Mouse (Mus musculus) heart, postnatal 0 days (tissue): ENCODE data around the gene Rtraf. TPM values are rescaled to one million over a fixed set of nuclear protein-coding genes. Genes with fewer than 3 reads are reported as not detected.
"Not testable (repeated sequence)": the region's sequence is repeated elsewhere in the genome, so short reads cannot be mapped to it uniquely, and the experiment has no call there.

ENCODE experiments used
- ATAC-seq: fragments of 200-750 bp; cut with Nextera tagmentation; 2 replicates; pipeline ENCODE4 v1.8.0; 2017; ENCODE audit warnings: low read depth, moderate number of reproducible peaks, moderate library complexity; ENCODE audit not compliant: insufficient read depth
- DNase-seq: peaks from one replicate; pipeline ENCODE4 v3.0.0-alpha.2; 2016; ENCODE audit warnings: low spot score
- H3K27ac ChIP-seq: fragments of 300-500 bp; sonication (generic); 2 replicates; pipeline ENCODE4 v1.5.1; 2014; ENCODE audit warnings: low read depth, mild to moderate bottlenecking
- H3K27me3 ChIP-seq: fragments of 300-500 bp; sonication (generic); 2 replicates; pipeline ENCODE4 v1.6.1; 2014; ENCODE audit warnings: low read length, mixed read lengths; ENCODE audit not compliant: control insufficient read depth, insufficient read depth
- H3K36me3 ChIP-seq: fragments of 300-500 bp; sonication (generic); replicated peaks from 2 replicates; pipeline ENCODE4 v1.6.1; 2014; ENCODE audit warnings: low read length, mixed read lengths; ENCODE audit not compliant: control insufficient read depth, insufficient read depth
- H3K4me1 ChIP-seq: fragments of 300-500 bp; sonication (generic); 2 replicates; pipeline ENCODE4 v1.6.1; 2014; ENCODE audit warnings: antibody characterized with exemption; ENCODE audit not compliant: control insufficient read depth, insufficient read depth
- H3K4me2 ChIP-seq: fragments of 300-500 bp; sonication (generic); 2 replicates; pipeline ENCODE4 v1.6.1; 2014; ENCODE audit warnings: low read depth, mild to moderate bottlenecking, low read length, moderate library complexity
- H3K4me3 ChIP-seq: fragments of 300-500 bp; sonication (generic); 2 replicates; pipeline ENCODE4 v1.5.1; 2014; ENCODE audit warnings: low read depth, low read length
- H3K9ac ChIP-seq: fragments of 300-500 bp; sonication (generic); replicated peaks from 2 replicates; pipeline ENCODE4 v1.6.1; 2014; ENCODE audit warnings: low read depth, low read length, mixed read lengths
- H3K9me3 ChIP-seq: fragments of 300-500 bp; sonication (generic); replicated peaks from 2 replicates; pipeline ENCODE4 v1.6.1; 2016; ENCODE audit warnings: low read length; ENCODE audit not compliant: control insufficient read depth
- CTCF ChIP-seq: IDR thresholded peaks from 2 replicates; pipeline ENCODE4 v1.5.1; 2016; ENCODE audit warnings: antibody characterized with exemption, control low read depth, low read depth
- EP300 ChIP-seq: IDR thresholded peaks from 2 replicates; pipeline ENCODE4 v1.6.1; 2016; ENCODE audit warnings: antibody characterized with exemption, low read depth
- WGBS: fragments of 180-500 bp; shearing (Covaris S2); extraction: QIAGEN DNeasy Blood & Tissue Kit; methylation state at CpG from one replicate; pipeline ENCODE4 v1.1.7; 2014; 5-methylcytosine and 5-hydroxymethylcytosine counted together
- polyA plus RNA-seq: library from polyadenylated mRNA; unstranded; fragments of >200 nt; fragmentation: Nextera tagmentation; extraction: Ambion mirVana; gene quantifications from 2 replicates; pipeline ENCODE4 v1.2.1, GENCODE M21; 2015
- total RNA-seq: library from RNA; depleted of rRNA; stranded (reverse); fragments of >200 nt; gene quantifications from 2 replicates; pipeline ENCODE4 v1.2.3, GENCODE M21; 2014; ENCODE audit warnings: low replicate concordance; rRNA removed

Gene Rtraf
- total RNA-seq (61.8 and 73.8 TPM in 2 replicates), polyA plus RNA-seq (177 and 183 TPM in 2 replicates)

DNA sequence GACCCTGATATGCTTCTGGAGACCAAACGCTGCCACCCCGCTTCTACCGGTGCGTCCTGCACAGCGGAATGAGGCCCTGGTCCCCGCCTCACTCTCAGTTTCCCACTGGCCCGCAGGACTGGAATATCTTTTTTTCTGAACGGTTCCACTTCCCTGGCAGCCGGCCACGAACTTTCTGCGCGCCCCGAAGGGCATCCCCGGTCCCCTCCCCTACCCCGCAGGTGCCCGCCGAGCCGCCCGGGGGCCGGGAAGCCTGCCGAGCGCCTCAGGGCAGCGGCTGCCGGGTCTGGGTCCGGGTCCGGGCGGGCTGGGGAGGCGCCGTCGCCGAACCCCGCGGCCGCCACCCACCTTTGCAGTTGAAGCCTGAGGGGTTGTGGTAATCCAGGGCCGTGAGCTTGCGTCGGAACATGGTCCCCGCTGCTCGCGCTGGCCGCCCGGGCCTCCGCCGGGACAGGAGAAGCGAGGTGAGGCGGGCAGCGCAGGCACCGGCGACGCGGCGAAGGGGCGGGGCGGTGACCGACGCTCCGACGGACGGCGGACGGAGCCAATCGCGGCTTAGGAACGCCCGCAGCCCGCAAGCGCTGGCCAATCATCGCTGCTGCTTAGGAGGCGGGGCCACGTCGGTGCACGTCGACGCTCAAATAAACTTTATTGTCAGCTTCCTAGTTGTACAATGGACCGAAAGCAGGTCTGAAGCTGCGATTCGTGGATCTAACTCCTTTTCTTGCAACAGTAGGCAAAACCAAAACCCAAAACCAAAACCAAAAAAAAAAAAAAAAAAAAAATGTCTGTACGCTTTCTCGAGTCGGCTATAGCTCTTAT, at the start of gene Rtraf:
TSS of gene Rtraf (minus strand) at position 504 of the 822 bp plus-strand sequence.
- DNase-seq = peak; percentile 97

GRCm38 (mm10) chr14:19867286-19867935, 43.8 kb upstream of the Rtraf start:
- peaks cover 6% of the 10 kb centered on the region; the same call in 1 of the 2 replicates for H3K4me1 ChIP-seq
- ATAC-seq (no peak), DNase-seq (peak; percentile 14)
- H3K9ac ChIP-seq = no peak overlapping the region
- no peaks in the 10 kb centered on the region for H3K36me3 ChIP-seq
- 70% methylated on average over 5 of the region's 5 CpGs for WGBS
- no peak overlapping the region for H3K4me3 ChIP-seq
- H3K27ac ChIP-seq = no peak overlapping the region
- H3K4me2 ChIP-seq = no peak overlapping the region
- H3K27me3 ChIP-seq = no peaks in the 10 kb centered on the region
- no peaks in the 10 kb centered on the region for H3K9me3 ChIP-seq
- no peak for TF ChIP-seq CTCF
- no peak for TF ChIP-seq EP300

More for the DNA sequence above, at the start of gene Rtraf:
- ATAC-seq = peak; percentile 99
- Histone ChIP-seq H3K9me3 (no peaks in the 10 kb centered on the region), H3K4me3 (peak within 1 kb of the TSS; percentile 97), H3K4me1 (0 out of 2 replicates have a peak, but pooled peaks cover 6% of the 10 kb centered on the region), H3K36me3 (peaks cover 27% of the 10 kb centered on the region), H3K9ac (peak within 1 kb of the TSS; percentile 91), H3K27ac (peak within 1 kb of the TSS; percentile 89), H3K4me2 (peak within 1 kb of the TSS; percentile 87), H3K27me3 (no peaks in the 10 kb centered on the region)
- under 1% methylated on average over 79 of the region's 80 CpGs for WGBS
- TF ChIP-seq CTCF = no peak
- no peak for TF ChIP-seq EP300

DNA sequence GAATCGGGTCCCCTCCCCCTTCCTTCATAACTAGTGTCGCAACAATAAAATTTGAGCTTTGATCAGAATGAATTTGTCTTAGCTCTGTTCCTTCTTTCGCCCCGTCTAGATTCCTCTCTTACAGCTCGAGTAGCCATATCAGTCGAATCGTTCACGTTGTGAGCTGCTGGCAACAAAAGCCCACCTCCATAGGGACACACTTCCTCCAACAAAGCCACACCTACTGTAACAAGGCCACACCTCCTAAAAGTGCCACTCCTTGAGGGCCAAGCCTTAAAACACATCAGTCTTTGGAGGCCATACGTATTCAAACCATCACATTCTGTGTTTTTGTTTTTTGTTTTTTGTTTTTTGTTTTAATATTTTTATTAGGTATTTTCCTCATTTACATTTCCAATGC, 41.5 kb upstream of the Rtraf start:
- H3K27me3 ChIP-seq, H3K36me3 ChIP-seq, H3K4me1 ChIP-seq, H3K9ac ChIP-seq, ATAC-seq, DNase-seq, H3K4me2 ChIP-seq, H3K9me3 ChIP-seq, H3K4me3 ChIP-seq, H3K27ac ChIP-seq: not testable (repeated sequence)
- 79% methylated on average over 9 of the region's 9 CpGs for WGBS

GRCm38 (mm10) chr14:19861311-19862080, 37.9 kb upstream of the Rtraf start:
- Histone ChIP-seq H3K4me1 (no peaks in the 10 kb centered on the region), H3K27ac (no peak overlapping the region), H3K4me3 (no peak overlapping the region), H3K36me3 (no peaks in the 10 kb centered on the region), H3K27me3 (no peaks in the 10 kb centered on the region), H3K9ac (no peak overlapping the region), H3K9me3 (0 out of 2 replicates have a peak, but pooled peaks cover 5% of the 10 kb centered on the region), H3K4me2 (no peak overlapping the region)
- ATAC-seq = no peak
- TF ChIP-seq EP300 (no peak), CTCF (peak; percentile 13; the same call in 1 of the 2 replicates)
- no peak for DNase-seq
- 81% methylated on average over 8 of the region's 8 CpGs for WGBS

- no peak for TF ChIP-seq EP300
- no peak for TF ChIP-seq CTCF
- Histone ChIP-seq H3K9ac (no peak overlapping the region), H3K9me3 (0 out of 2 replicates have a peak, but pooled peaks cover 5% of the 10 kb centered on the region), H3K36me3 (no peaks in the 10 kb centered on the region), H3K4me1 (no peaks in the 10 kb centered on the region), H3K4me2 (no peak overlapping the region), H3K4me3 (no peak overlapping the region), H3K27ac (no peak overlapping the region), H3K27me3 (no peaks in the 10 kb centered on the region)
- ATAC-seq (no peak), DNase-seq (no peak)
- WGBS = 95% methylated on average over 4 of the region's 4 CpGs
Measured at GRCm38 (mm10) chr14:19860281-19860680, 36.7 kb upstream of the Rtraf start.
